Mouse (Mus musculus) CH12.LX (cell line): ENCODE data around the gene Slc25a21. TPM values are rescaled to one million over a fixed set of nuclear protein-coding genes. Genes with fewer than 3 reads are reported as not detected.

Experiments used
- DNase-seq: peaks from one replicate; pipeline ENCODE4 v3.0.0-alpha.2; 2013; ENCODE audit errors: extremely low read depth
- H3K27ac ChIP-seq: 2 replicates; pipeline ENCODE4 v1.5.1; 2012; ENCODE audit warnings: low read depth, mild to moderate bottlenecking, control low read depth, moderate library complexity; ENCODE audit not compliant: insufficient read depth
- H3K27me3 ChIP-seq: replicated peaks from 2 replicates; pipeline ENCODE3; 2012; ENCODE audit warnings: inconsistent platforms
- H3K36me3 ChIP-seq, 2 experiments: replicated peaks in 1 of 2; 2 replicates each; pipeline versions ENCODE3 to v1.6.1; 2012; ENCODE audit warnings: inconsistent platforms in 1 of 2, low read length in 1 of 2, mild to moderate bottlenecking in 1 of 2, mixed read lengths in 1 of 2, moderate library complexity in 1 of 2; ENCODE audit not compliant: control insufficient read depth in 1 of 2, insufficient read depth in 1 of 2
- H3K4me1 ChIP-seq, 2 experiments: 2 replicates each; pipeline ENCODE4 v1.6.1; 2012; ENCODE audit warnings: inconsistent platforms in 1 of 2, moderate library complexity in 1 of 2; ENCODE audit not compliant: insufficient read depth in 2 of 2, control insufficient read depth in 1 of 2
- H3K4me2 ChIP-seq: 2 replicates; pipeline ENCODE4 v1.6.1; 2012; ENCODE audit warnings: low read depth, mild to moderate bottlenecking, control low read depth; ENCODE audit not compliant: poor library complexity, insufficient read depth, severe bottlenecking
- H3K4me3 ChIP-seq, 3 experiments: fragments of 150-350 bp in 1 of 3; sonication (generic) in 1 of 3; replicated peaks in 1 of 3; 2 replicates each; pipeline versions ENCODE3 to v1.5.1; 2011 to 2012; ENCODE audit warnings: low read depth in 2 of 3, low read length in 2 of 3, mild to moderate bottlenecking in 2 of 3, moderate library complexity in 2 of 3, control low read depth in 1 of 3, improper control_type of control experiment in 1 of 3, inconsistent platforms in 1 of 3, mixed read lengths in 1 of 3; ENCODE audit not compliant: poor library complexity in 1 of 3
- H3K79me2 ChIP-seq: replicated peaks from 2 replicates; pipeline ENCODE4 v1.6.1; 2012; ENCODE audit warnings: mild to moderate bottlenecking, moderate library complexity; ENCODE audit not compliant: control insufficient read depth, poor library complexity, insufficient read depth, severe bottlenecking; ENCODE audit errors: extremely low read depth
- H3K9ac ChIP-seq: 2 replicates; pipeline ENCODE4 v1.6.1; 2012; ENCODE audit warnings: low read depth, mild to moderate bottlenecking, control low read depth, moderate library complexity; ENCODE audit not compliant: insufficient read depth
- H3K9me3 ChIP-seq: replicated peaks from 2 replicates; pipeline ENCODE3; 2012; ENCODE audit warnings: low read length, inconsistent platforms, mixed read lengths
- ELF1 ChIP-seq: IDR thresholded peaks from 2 replicates; pipeline ENCODE4 v1.6.1; 2014; ENCODE audit warnings: low read depth, mild to moderate bottlenecking, inconsistent platforms, low read length, improper control_type of control experiment
- EP300 ChIP-seq: IDR thresholded peaks from 2 replicates; pipeline ENCODE4 v1.6.1; 2011; ENCODE audit warnings: low read length, improper control_type of control experiment
- ETS1 ChIP-seq: conservative IDR thresholded peaks from 2 replicates; pipeline ENCODE4 v1.6.1; 2012; ENCODE audit warnings: low read depth, mild to moderate bottlenecking, inconsistent platforms, low read length, improper control_type of control experiment, moderate library complexity
- GABPA ChIP-seq: IDR thresholded peaks from 2 replicates; pipeline ENCODE4 v1.6.1; 2012; ENCODE audit warnings: low read depth, low read length, improper control_type of control experiment, inconsistent platforms; ENCODE audit not compliant: insufficient replicate concordance
- HCFC1 ChIP-seq: IDR thresholded peaks from 2 replicates; pipeline ENCODE4 v1.6.1; 2012; ENCODE audit warnings: low read depth, mild to moderate bottlenecking, inconsistent platforms, low read length, improper control_type of control experiment
- IRF4 ChIP-seq: IDR thresholded peaks from 2 replicates; pipeline ENCODE4 v1.6.1; 2014; ENCODE audit warnings: low read depth, mild to moderate bottlenecking, inconsistent platforms, low read length, improper control_type of control experiment
- JUN ChIP-seq: IDR thresholded peaks from 2 replicates; pipeline ENCODE4 v1.6.1; 2011; ENCODE audit warnings: low read depth, mild to moderate bottlenecking, low read length, improper control_type of control experiment, moderate library complexity; ENCODE audit not compliant: insufficient read depth
- JUND ChIP-seq: conservative IDR thresholded peaks from 2 replicates; pipeline ENCODE4 v1.6.1; 2011; ENCODE audit warnings: low read depth, low read length, improper control_type of control experiment
- MAFK ChIP-seq: IDR thresholded peaks from 2 replicates; pipeline ENCODE4 v1.6.1; 2011; ENCODE audit warnings: low read length, improper control_type of control experiment; ENCODE audit not compliant: insufficient replicate concordance
- MEF2A ChIP-seq: IDR thresholded peaks from 2 replicates; pipeline ENCODE4 v1.6.1; 2014; ENCODE audit warnings: low read depth, mild to moderate bottlenecking, inconsistent platforms, low read length, improper control_type of control experiment, borderline replicate concordance
- POLR2A ChIP-seq: IDR thresholded peaks from 2 replicates; pipeline ENCODE4 v1.6.1; 2011; ENCODE audit warnings: low read depth, mild to moderate bottlenecking, improper control_type of control experiment, low read length
- POLR2AphosphoS2 ChIP-seq: IDR thresholded peaks from 2 replicates; pipeline ENCODE4 v1.6.1; 2011; ENCODE audit warnings: low read depth, low read length, improper control_type of control experiment
- RAD21 ChIP-seq: IDR thresholded peaks from 2 replicates; pipeline ENCODE4 v1.6.1; 2011; ENCODE audit warnings: low read depth, mild to moderate bottlenecking, low read length, improper control_type of control experiment, moderate library complexity
- SIN3A ChIP-seq: IDR thresholded peaks from 2 replicates; pipeline ENCODE4 v1.6.1; 2012; ENCODE audit warnings: low read length, improper control_type of control experiment, inconsistent platforms
- TBP ChIP-seq: conservative IDR thresholded peaks from 2 replicates; pipeline ENCODE4 v1.6.1; 2011; ENCODE audit warnings: low read depth, low read length, improper control_type of control experiment
- TCF12 ChIP-seq: IDR thresholded peaks from 2 replicates; pipeline ENCODE4 v1.6.1; 2014; ENCODE audit warnings: low read depth, mild to moderate bottlenecking, inconsistent platforms, low read length, improper control_type of control experiment
- UBTF ChIP-seq: IDR thresholded peaks from 2 replicates; pipeline ENCODE4 v1.6.1; 2012; ENCODE audit warnings: low read depth, mild to moderate bottlenecking, inconsistent platforms, low read length, improper control_type of control experiment, moderate library complexity
- USF1 ChIP-seq: IDR thresholded peaks from 2 replicates; pipeline ENCODE4 v1.6.1; 2014; ENCODE audit warnings: low read depth, mild to moderate bottlenecking, inconsistent platforms, low read length, improper control_type of control experiment
- USF2 ChIP-seq: conservative IDR thresholded peaks from 2 replicates; pipeline ENCODE4 v1.6.1; 2011; ENCODE audit warnings: low read depth, low read length, improper control_type of control experiment
- ZC3H11A ChIP-seq: IDR thresholded peaks from 2 replicates; pipeline ENCODE4 v1.6.1; 2012; ENCODE audit warnings: low read depth, mild to moderate bottlenecking, inconsistent platforms, low read length, improper control_type of control experiment
- ZKSCAN1 ChIP-seq: IDR thresholded peaks from 2 replicates; pipeline ENCODE4 v1.6.1; 2012; ENCODE audit warnings: low read depth, inconsistent platforms, low read length, improper control_type of control experiment, borderline replicate concordance
- ZNF384 ChIP-seq: IDR thresholded peaks from 2 replicates; pipeline ENCODE4 v1.6.1; 2012; ENCODE audit warnings: low read depth, low read length, improper control_type of control experiment, inconsistent platforms
- dilution Hi-C: fragments of 300-500 bp; cut with MboI; formaldehyde crosslinking; loops from 2 replicates; pipeline ENCODE4 v1.14.3; 2020; ENCODE audit warnings: low sequenced_read_pairs; ENCODE audit not compliant: extremely low pct_unique_long_range_greater_than_20kb, extremely low pct_ligation_motif_present
- in situ Hi-C: fragments of 300-500 bp; cut with MboI; formaldehyde crosslinking; loops from 3 replicates; pipeline ENCODE4 v1.14.3; 2019; ENCODE audit warnings: low sequenced_read_pairs, low pct_ligation_motif_present, low pct_unique_long_range_greater_than_20kb, mixed read lengths
- polyA plus RNA-seq: library from polyadenylated mRNA; unstranded; fragments of >175 nt; gene quantifications from 2 replicates; pipeline ENCODE4 v1.2.1, GENCODE M21; 2012; ENCODE audit warnings: low read depth; ENCODE audit not compliant: insufficient read length
- total RNA-seq, 2 experiments: library from RNA; depleted of rRNA; stranded (reverse); fragments of 300-350 nt in 1 of 2; fragments of >200 nt in 1 of 2; gene quantifications; 2 replicates each; pipeline ENCODE4 v1.2.3; 2012 to 2014

The Slc25a21 gene
- total and polyA plus RNA-seq, 3 experiments, result not detected

GRCm38 (mm10) chr12:57099066-57099465 is 98.2 kb downstream of the Slc25a21 start:
- no peak for TF ChIP-seq JUN
- TF ChIP-seq UBTF, result no peak
- TF ChIP-seq TCF12, result no peak
- TF ChIP-seq ZNF384, result no peak
- no peak for TF ChIP-seq USF1
- TF ChIP-seq POLR2AphosphoS2, result no peak
- no peak for TF ChIP-seq SIN3A
- TF ChIP-seq JUND, result no peak
- no peak for TF ChIP-seq RAD21
- no peak for TF ChIP-seq ZC3H11A
- in situ Hi-C loops, result no loop called here
- DNase-seq, result no peak
- Histone ChIP-seq H3K4me1 (0 out of 4 replicates have a peak, but pooled peaks cover 0 to 2% of the 10 kb centered on the region in 2 experiments), H3K36me3 (no peaks in the 10 kb centered on the region), H3K9ac (no peak overlapping the region), H3K27me3 (no peaks in the 10 kb centered on the region), H3K79me2 (no peaks in the 10 kb centered on the region), H3K27ac (no peak overlapping the region), H3K9me3 (no peaks in the 10 kb centered on the region), H3K4me3 (no peak overlapping the region), H3K4me2 (no peak overlapping the region)
- dilution Hi-C loops, result no loop called here

GRCm38 (mm10) chr12:57098371-57098770 is 98.9 kb downstream of the Slc25a21 start:
- DNase-seq, result no peak
- dilution Hi-C loops, result no loop called here
- no peak overlapping the region for H3K27ac ChIP-seq
- no peaks in the 10 kb centered on the region for H3K79me2 ChIP-seq
- H3K9ac ChIP-seq, result no peak overlapping the region
- in situ Hi-C loops, result no loop called here
- no peak for TF ChIP-seq HCFC1
- no peak for TF ChIP-seq ELF1
- TF ChIP-seq IRF4, result no peak
- no peak for TF ChIP-seq POLR2A
- TF ChIP-seq UBTF, result no peak
- TF ChIP-seq, all 38 proteins: peak for 0
- no peak overlapping the region for H3K4me3 ChIP-seq
- H3K4me1 ChIP-seq, result 0 out of 4 replicates have a peak, but pooled peaks cover 0 to 2% of the 10 kb centered on the region in 2 experiments
- H3K9me3 ChIP-seq, result no peaks in the 10 kb centered on the region
- H3K4me2 ChIP-seq, result no peak overlapping the region
- H3K36me3 ChIP-seq, result no peaks in the 10 kb centered on the region
- no peaks in the 10 kb centered on the region for H3K27me3 ChIP-seq

GRCm38 (mm10) chr12:57093107-57093506 is 104.2 kb downstream of the Slc25a21 start:
- no peaks in the 10 kb centered on the region for H3K27me3 ChIP-seq
- H3K36me3 ChIP-seq, result no peaks in the 10 kb centered on the region
- H3K9me3 ChIP-seq, result no peaks in the 10 kb centered on the region
- no peak overlapping the region for H3K4me3 ChIP-seq
- no peak overlapping the region for H3K4me2 ChIP-seq
- H3K79me2 ChIP-seq, result no peaks in the 10 kb centered on the region
- H3K4me1 ChIP-seq, result peaks cover 3 to 10% of the 10 kb centered on the region in 2 experiments; a peak in 3 of 4 replicates
- dilution Hi-C loops, result no loop called here
- in situ Hi-C loops, result no loop called here
- no peak overlapping the region for H3K27ac ChIP-seq
- no peak overlapping the region for H3K9ac ChIP-seq
- DNase-seq, result no peak
- TF ChIP-seq IRF4 (no peak), MEF2A (no peak), HCFC1 (no peak), RAD21 (no peak), ZNF384 (no peak), USF2 (no peak), ZC3H11A (no peak), ZKSCAN1 (no peak), ETS1 (no peak), JUN (no peak), GABPA (no peak), EP300 (no peak), ELF1 (no peak), POLR2A (no peak), MAFK (no peak), TBP (no peak)
- TF ChIP-seq, all 38 proteins: peak for 0
